Comparison of ENCODE assay signal across 12 mouse cellular contexts in the genomic region with DNA sequence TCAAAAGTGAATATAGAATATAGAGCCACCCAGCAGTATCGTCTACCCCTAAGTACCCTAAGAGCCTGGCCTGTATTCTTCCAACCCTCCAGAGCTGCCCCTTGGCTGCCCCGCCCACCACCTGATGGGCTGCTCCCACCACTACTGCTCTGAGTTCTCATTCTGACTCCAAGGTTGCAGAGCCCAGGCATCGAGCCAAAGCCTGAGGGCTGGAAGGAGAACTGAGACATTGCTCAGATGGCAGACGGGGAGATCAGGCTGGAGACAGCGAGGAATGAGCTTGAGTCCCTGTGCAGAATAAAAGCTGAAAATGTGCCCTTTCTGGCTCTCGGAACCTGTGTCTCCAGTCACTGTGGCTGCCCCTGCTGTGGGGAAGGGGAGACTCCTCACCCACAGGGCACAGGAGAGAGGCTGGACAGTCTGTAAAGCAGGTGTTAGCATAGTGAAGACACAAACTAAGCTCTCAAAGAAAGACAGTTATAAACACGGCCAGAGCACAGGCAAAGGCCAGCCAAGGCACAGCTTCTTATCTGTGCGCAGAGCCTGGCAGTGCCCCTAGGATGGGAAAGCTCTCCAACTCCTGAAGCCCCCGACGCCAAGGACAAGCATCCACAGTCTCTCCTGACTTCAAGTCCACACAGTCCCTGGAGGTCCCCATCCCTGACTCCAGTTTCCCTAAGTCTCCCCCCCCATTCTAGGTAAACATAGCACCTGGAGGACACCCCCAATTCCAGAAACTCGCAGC. TPM values are rescaled to one million over a fixed set of nuclear protein-coding genes. Genes with fewer than 3 reads are reported as not detected.
DNase-seq lines count a peak whose midpoint lies in the region; ATAC-seq and TF ChIP-seq lines count a peak whose summit lies in the region.
"Had no signal": no experiment of that assay in that cellular context is flagged by ENCODE, and none has a peak within 500 bp of the region (broad histone marks: within the 10 kb centered on the region; RNA-seq: fewer than 3 reads in every experiment).

No protein-coding gene starts in this region.

- no peak overlapping the region for H3K27ac ChIP-seq in embryonic facial prominence, embryonic 14.5 days (replicated peaks; ENCODE audit: low read depth, low read length)
- no peak overlapping the region for H3K27ac ChIP-seq in embryonic facial prominence, embryonic 10.5 days (replicated peaks)
- H3K27ac ChIP-seq in neural tube, embryonic 15.5 days (replicated peaks), result peak overlapping the region; percentile 35; the same call in 1 of the 2 replicates
- H3K27ac ChIP-seq in kidney, adult 2 months (ENCODE audit: insufficient read depth, low read depth, low read length), result no peak overlapping the region
- H3K27ac ChIP-seq: forebrain, embryonic 12.5 days had no signal

- 70% methylated on average over 11 of the region's 11 CpGs for WGBS in embryonic facial prominence, embryonic 14.5 days
- WGBS in embryonic facial prominence, embryonic 10.5 days, result 91% methylated on average over 11 of the region's 11 CpGs
- WGBS in neural tube, embryonic 15.5 days, result 80% methylated on average over 11 of the region's 11 CpGs
- WGBS in kidney, adult 2 months, result 70% methylated on average over 11 of the region's 11 CpGs

- TF ChIP-seq POLR2A in kidney, adult 2 months (IDR thresholded peaks at IDR 0.05; ENCODE audit: low read depth, low read length), result no peak

- peak; percentile 54 for DNase-seq in embryonic facial prominence, embryonic 14.5 days (ENCODE audit: low spot score)
- DNase-seq in embryonic facial prominence, embryonic 10.5 days (ENCODE audit: low spot score), result no peak
- DNase-seq in neural tube, embryonic 10.5 days (ENCODE audit: extremely low spot score, low spot score), result no peak
- peak; percentile 81 to 82 for DNase-seq in cerebellum, postnatal 36 days
- DNase-seq in testis, postnatal 10 days (ENCODE audit: low spot score), result peak; percentile 72
- no peak for DNase-seq in kidney, postnatal 25 days
- no peak for DNase-seq in kidney, adult 2 months
- DNase-seq: layer of hippocampus, postnatal 36 days; thymus, postnatal 4 days had no signal

- H3K4me1 ChIP-seq in embryonic facial prominence, embryonic 14.5 days (ENCODE audit: control insufficient read depth, insufficient read depth, low read length), result peaks cover 17% of the 10 kb centered on the region
- peaks cover 4% of the 10 kb centered on the region; the same call in 1 of the 2 replicates for H3K4me1 ChIP-seq in embryonic facial prominence, embryonic 10.5 days
- peaks cover 20% of the 10 kb centered on the region; the same call in 1 of the 2 replicates for H3K4me1 ChIP-seq in neural tube, embryonic 15.5 days
- no peaks in the 10 kb centered on the region for H3K4me1 ChIP-seq in kidney, adult 2 months (ENCODE audit: control insufficient read depth, insufficient read depth, low read length)

- no peaks in the 10 kb centered on the region for H3K27me3 ChIP-seq in embryonic facial prominence, embryonic 14.5 days (replicated peaks; ENCODE audit: control insufficient read depth, insufficient read depth, low read length)
- no peaks in the 10 kb centered on the region for H3K27me3 ChIP-seq in embryonic facial prominence, embryonic 10.5 days (replicated peaks; ENCODE audit: low read depth, poor library complexity, severe bottlenecking)
- H3K27me3 ChIP-seq in neural tube, embryonic 15.5 days (replicated peaks), result no peaks in the 10 kb centered on the region
- H3K27me3 ChIP-seq in kidney, adult 2 months (replicated peaks; ENCODE audit: control insufficient read depth, insufficient read depth, low read length), result no peaks in the 10 kb centered on the region
- H3K27me3 ChIP-seq: forebrain, embryonic 12.5 days; Patski had no signal

- no peak for TF ChIP-seq CTCF in kidney, adult 2 months (conservative IDR thresholded peaks at IDR 0.05; ENCODE audit: insufficient read depth, insufficient read length, low read depth, low read length)

- H3K9ac ChIP-seq in embryonic facial prominence, embryonic 14.5 days (ENCODE audit: low read depth, low read length), result no peak overlapping the region
- no peak overlapping the region for H3K9ac ChIP-seq in neural tube, embryonic 15.5 days (replicated peaks)
- H3K9ac ChIP-seq: forebrain, embryonic 12.5 days had no signal

- ATAC-seq in embryonic facial prominence, embryonic 14.5 days (ENCODE audit: low read depth), result no peak
- no peak for ATAC-seq in neural tube, embryonic 15.5 days (ENCODE audit: low FRiP score)
- ATAC-seq: Patski had no signal

- H3K4me2 ChIP-seq in embryonic facial prominence, embryonic 14.5 days (ENCODE audit: low read depth, low read length), result no peak overlapping the region
- H3K4me2 ChIP-seq in neural tube, embryonic 15.5 days, result no peak overlapping the region
- H3K4me2 ChIP-seq: forebrain, embryonic 12.5 days had no signal

- no peaks in the 10 kb centered on the region for H3K9me3 ChIP-seq in embryonic facial prominence, embryonic 14.5 days (ENCODE audit: control insufficient read depth, low read length)
- no peaks in the 10 kb centered on the region for H3K9me3 ChIP-seq in embryonic facial prominence, embryonic 10.5 days
- no peaks in the 10 kb centered on the region for H3K9me3 ChIP-seq in neural tube, embryonic 15.5 days (replicated peaks)
- H3K9me3 ChIP-seq: forebrain, embryonic 12.5 days had no signal

- no peak overlapping the region for H3K4me3 ChIP-seq in embryonic facial prominence, embryonic 14.5 days (ENCODE audit: low read depth, low read length)
- H3K4me3 ChIP-seq in embryonic facial prominence, embryonic 10.5 days, result no peak overlapping the region
- no peak overlapping the region for H3K4me3 ChIP-seq in neural tube, embryonic 15.5 days (replicated peaks)
- no peak overlapping the region for H3K4me3 ChIP-seq in kidney, adult 2 months (ENCODE audit: insufficient read depth, low read depth, low read length)
- H3K4me3 ChIP-seq: forebrain, embryonic 12.5 days had no signal

- H3K36me3 ChIP-seq in embryonic facial prominence, embryonic 14.5 days (ENCODE audit: control insufficient read depth, insufficient read depth, low read length), result no peaks in the 10 kb centered on the region
- no peaks in the 10 kb centered on the region for H3K36me3 ChIP-seq in embryonic facial prominence, embryonic 10.5 days (replicated peaks)
- peaks cover 2% of the 10 kb centered on the region; the same call in 1 of the 2 replicates for H3K36me3 ChIP-seq in neural tube, embryonic 15.5 days
- H3K36me3 ChIP-seq in kidney, adult 2 months (ENCODE audit: control insufficient read depth, insufficient read depth, low read length), result no peaks in the 10 kb centered on the region
- H3K36me3 ChIP-seq: forebrain, embryonic 12.5 days had no signal

RNA-seq across cellular contexts. Expression of a gene that starts 42.0 kb away (rescaled TPM):
- polyA plus RNA-seq in embryonic facial prominence, embryonic 14.5 days (2014; fragmentation: Nextera tagmentation; extraction: Ambion mirVana), result 2.6 and 3.3 TPM in 2 replicates
- polyA plus RNA-seq in embryonic facial prominence, embryonic 10.5 days (2016; fragmentation: Nextera tagmentation; extraction: Ambion mirVana), result 1.1 and 1.3 TPM in 2 replicates
- polyA plus RNA-seq in neural tube, embryonic 15.5 days (2015; fragmentation: Nextera tagmentation; extraction: Ambion mirVana), result 12.0 and 17.0 TPM in 2 replicates
- polyA plus RNA-seq in kidney, adult 2 months (2012; rRNA removed), result 0.39 and 0.41 TPM in 2 replicates

Comparison
In these comparisons a context has a peak if more than half of its experiments do, and no peak if none do; other contexts are left out.
1. DNase-seq: peak in embryonic facial prominence, embryonic 14.5 days (single experiment), cerebellum, postnatal 36 days (2 of 2) and testis, postnatal 10 days (single experiment); none in embryonic facial prominence, embryonic 10.5 days (single experiment), neural tube, embryonic 10.5 days (single experiment), kidney, postnatal 25 days (0 of 2) and kidney, adult 2 months (single experiment).